Mouse (Mus musculus) frontal cortex, postnatal 25 days (tissue): Measurements from ENCODE around the gene F10.
A peak's percentile ranks its signal among the peaks of the same experiment; 100 is the strongest.

ENCODE experiments used
- DNase-seq, 2 experiments: peaks; one replicate each; pipeline ENCODE4 v3.0.0; 2022; ENCODE audit warnings: low spot score in 2 of 2

F10 gene

GRCm38 (mm10) chr8:13037015-13037414 lies at the start of gene F10:
TSS of gene F10 (plus strand) at chr8:13037308.
- DNase-seq = no peak

GRCm38 (mm10) chr8:12987571-12987970 lies 49.5 kb upstream of the F10 start:
- peak; percentile 63 to 68 for DNase-seq

GRCm38 (mm10) chr8:12988722-12989430 lies 48.2 kb upstream of the F10 start:
- no peak for DNase-seq

GRCm38 (mm10) chr8:12991411-12991810 lies 45.7 kb upstream of the F10 start:
- no peak for DNase-seq

- no peak for DNase-seq
Measured at GRCm38 (mm10) chr8:12994468-12994867, 42.6 kb upstream of the F10 start.

- no peak for DNase-seq
Measured at GRCm38 (mm10) chr8:12995481-12995880, 41.6 kb upstream of the F10 start.

GRCm38 (mm10) chr8:12996831-12997275 lies 40.3 kb upstream of the F10 start:
- no peak for DNase-seq

- no peak for DNase-seq
Measured at GRCm38 (mm10) chr8:12998331-12998730, 38.8 kb upstream of the F10 start.

GRCm38 (mm10) chr8:12999793-13000192 lies 37.3 kb upstream of the F10 start:
- no peak for DNase-seq

GRCm38 (mm10) chr8:13007458-13007857 lies 29.6 kb upstream of the F10 start:
- no peak for DNase-seq

- DNase-seq = no peak
Measured at GRCm38 (mm10) chr8:13010313-13010712, 26.8 kb upstream of the F10 start.

- no peak for DNase-seq
Measured at GRCm38 (mm10) chr8:13019560-13019959, 17.5 kb upstream of the F10 start.

- DNase-seq = no peak
Measured at GRCm38 (mm10) chr8:13021830-13022229, 15.3 kb upstream of the F10 start.

- DNase-seq = no peak
Measured at GRCm38 (mm10) chr8:13025487-13026224, 11.5 kb upstream of the F10 start, which contains the start of gene F7. TSS of gene F7 (plus strand) at chr8:13026034.

- no peak for DNase-seq
Measured at GRCm38 (mm10) chr8:13027615-13028014, 9.5 kb upstream of the F10 start.

- DNase-seq = peak in 1 of 2 experiments; percentile 36
Measured at GRCm38 (mm10) chr8:13028482-13028881, 8.6 kb upstream of the F10 start.

- no peak for DNase-seq
Measured at GRCm38 (mm10) chr8:13036346-13036812, 729 bp upstream of the F10 start.

GRCm38 (mm10) chr8:13037569-13037968 lies 461 bp downstream of the F10 start:
- no peak for DNase-seq

- no peak for DNase-seq
Measured at GRCm38 (mm10) chr8:13039054-13039453, 1.9 kb downstream of the F10 start.

GRCm38 (mm10) chr8:13041459-13041858 lies 4.4 kb downstream of the F10 start:
- DNase-seq = no peak

GRCm38 (mm10) chr8:13047652-13048051 lies 10.5 kb downstream of the F10 start:
- DNase-seq = no peak

- DNase-seq = no peak
Measured at GRCm38 (mm10) chr8:13050550-13050949, 13.4 kb downstream of the F10 start.

- no peak for DNase-seq
Measured at GRCm38 (mm10) chr8:13057351-13057750, 20.2 kb downstream of the F10 start.
